In genomic region chr19:6452672-6453310, GRCm38 (mm10) we compare ENCODE assay signal across 10 mouse cellular contexts. TPM values are rescaled to one million over a fixed set of nuclear protein-coding genes. Genes with fewer than 3 reads are reported as not detected.
DNase-seq lines count a peak whose midpoint lies in the region; ATAC-seq and TF ChIP-seq lines count a peak whose summit lies in the region.
"Had no signal": no experiment of that assay in that cellular context is flagged by ENCODE, and none has a peak within 500 bp of the region (broad histone marks: within the 10 kb centered on the region; RNA-seq: fewer than 3 reads in every experiment).

No protein-coding gene starts in this region.

- no peak overlapping the region for H3K4me3 ChIP-seq in forebrain, postnatal 0 days (ENCODE audit: low read depth, low read length)
- no peak overlapping the region for H3K4me3 ChIP-seq in midbrain, embryonic 15.5 days
- H3K4me3 ChIP-seq in limb, embryonic 10.5 days = no peak overlapping the region
- no peak overlapping the region for H3K4me3 ChIP-seq in intestine, embryonic 16.5 days (ENCODE audit: low read length)
- H3K4me3 ChIP-seq: megakaryocyte, embryonic 14.5 days had no signal

- peaks cover 22% of the 10 kb centered on the region for H3K36me3 ChIP-seq in forebrain, postnatal 0 days (ENCODE audit: insufficient read depth)
- peaks cover 15% of the 10 kb centered on the region; the same call in 1 of the 2 replicates for H3K36me3 ChIP-seq in midbrain, embryonic 15.5 days (replicated peaks)
- no peaks in the 10 kb centered on the region for H3K36me3 ChIP-seq in limb, embryonic 10.5 days
- H3K36me3 ChIP-seq in intestine, embryonic 16.5 days (ENCODE audit: control insufficient read depth, insufficient read depth, low read length) = no peaks in the 10 kb centered on the region

- H3K4me2 ChIP-seq in forebrain, postnatal 0 days (ENCODE audit: low read depth) = no peak overlapping the region
- peak overlapping the region; percentile 4 for H3K4me2 ChIP-seq in midbrain, embryonic 15.5 days
- no peak overlapping the region for H3K4me2 ChIP-seq in intestine, embryonic 16.5 days (ENCODE audit: low read depth, low read length)

- no peak overlapping the region for H3K9ac ChIP-seq in forebrain, postnatal 0 days
- peak overlapping the region; percentile 27 for H3K9ac ChIP-seq in midbrain, embryonic 15.5 days
- H3K9ac ChIP-seq in intestine, embryonic 16.5 days (ENCODE audit: low read depth, low read length) = no peak overlapping the region
- H3K9ac ChIP-seq: liver, embryonic 14.5 days had no signal

- 50% methylated on average over 9 of the region's 9 CpGs for WGBS in forebrain, postnatal 0 days
- 26% methylated on average over 9 of the region's 9 CpGs for WGBS in midbrain, embryonic 15.5 days
- WGBS in limb, embryonic 10.5 days = 68% methylated on average over 9 of the region's 9 CpGs
- WGBS in intestine, embryonic 16.5 days = 39% methylated on average over 9 of the region's 9 CpGs

- no peaks in the 10 kb centered on the region for H3K9me3 ChIP-seq in forebrain, postnatal 0 days (ENCODE audit: low read length)
- H3K9me3 ChIP-seq in midbrain, embryonic 15.5 days = no peaks in the 10 kb centered on the region
- no peaks in the 10 kb centered on the region for H3K9me3 ChIP-seq in limb, embryonic 10.5 days (replicated peaks)
- H3K9me3 ChIP-seq in intestine, embryonic 16.5 days (ENCODE audit: control insufficient read depth, low read length) = no peaks in the 10 kb centered on the region
- H3K9me3 ChIP-seq: megakaryocyte, embryonic 14.5 days had no signal

- TF ChIP-seq CTCF in forebrain, postnatal 0 days (IDR thresholded peaks at IDR 0.05; ENCODE audit: low read depth) = no peak

- no peak for ATAC-seq in forebrain, postnatal 0 days
- ATAC-seq in midbrain, embryonic 15.5 days (replicated peaks) = peak; percentile 29
- ATAC-seq in intestine, embryonic 16.5 days = no peak

- DNase-seq in embryo, embryonic 11 days = peak; percentile 35
- DNase-seq in embryo, embryonic 10.5 days (ENCODE audit: low spot score) = no peak
- peak; percentile 83 for DNase-seq in ZHBTc4 (ENCODE audit: low read depth, low spot score)
- DNase-seq in forebrain, postnatal 0 days = no peak
- DNase-seq in limb, embryonic 10.5 days (ENCODE audit: low spot score) = no peak
- no peak for DNase-seq in kidney, postnatal 36 days

- no peaks in the 10 kb centered on the region for H3K27me3 ChIP-seq in forebrain, postnatal 0 days (ENCODE audit: insufficient read depth, low read length)
- no peaks in the 10 kb centered on the region for H3K27me3 ChIP-seq in midbrain, embryonic 15.5 days (replicated peaks)
- H3K27me3 ChIP-seq in limb, embryonic 10.5 days (ENCODE audit: low read depth, poor library complexity, severe bottlenecking) = peaks cover 54% of the 10 kb centered on the region
- H3K27me3 ChIP-seq in intestine, embryonic 16.5 days (replicated peaks; ENCODE audit: control insufficient read depth, insufficient read depth, low read length) = no peaks in the 10 kb centered on the region

- peak overlapping the region; percentile 41 for H3K27ac ChIP-seq in forebrain, postnatal 0 days (ENCODE audit: low read depth, low read length)
- H3K27ac ChIP-seq in midbrain, embryonic 15.5 days = peak overlapping the region; percentile 83
- no peak overlapping the region for H3K27ac ChIP-seq in limb, embryonic 10.5 days
- H3K27ac ChIP-seq in intestine, embryonic 16.5 days (ENCODE audit: low read length) = no peak overlapping the region
- H3K27ac ChIP-seq: liver, embryonic 14.5 days had no signal

- H3K4me1 ChIP-seq in forebrain, postnatal 0 days (ENCODE audit: insufficient read depth) = peaks cover 29% of the 10 kb centered on the region
- peaks cover 69% of the 10 kb centered on the region for H3K4me1 ChIP-seq in midbrain, embryonic 15.5 days
- peaks cover 25% of the 10 kb centered on the region for H3K4me1 ChIP-seq in limb, embryonic 10.5 days
- peaks cover 5% of the 10 kb centered on the region; the same call in 1 of the 2 replicates for H3K4me1 ChIP-seq in intestine, embryonic 16.5 days (ENCODE audit: control insufficient read depth, insufficient read depth, low read length)

RNA-seq across cellular contexts. Expression of gene Nrxn2, which starts 34.3 kb away (rescaled TPM):
- 213 and 256 TPM in 2 replicates for total RNA-seq in forebrain, postnatal 0 days (2014; rRNA removed)
- polyA plus RNA-seq in forebrain, postnatal 0 days (2015; fragmentation: Nextera tagmentation; extraction: Ambion mirVana) = 45.1 and 49.4 TPM in 2 replicates
- 44.6 and 44.9 TPM in 2 replicates for polyA plus RNA-seq in midbrain, embryonic 15.5 days (2015; fragmentation: Nextera tagmentation; extraction: Ambion mirVana)
- polyA plus RNA-seq in limb, embryonic 10.5 days (2016; fragmentation: Nextera tagmentation; extraction: Ambion mirVana) = 0.78 and 1.5 TPM in 2 replicates
- 0.73 and 0.97 TPM in 2 replicates for polyA plus RNA-seq in intestine, embryonic 16.5 days (2015; fragmentation: Nextera tagmentation; extraction: Ambion mirVana)

RNA-seq across cellular contexts. Expression of gene Rasgrp2, which starts 53.7 kb away (rescaled TPM):
- 125 and 170 TPM in 2 replicates for total RNA-seq in forebrain, postnatal 0 days (2014; rRNA removed)
- polyA plus RNA-seq in forebrain, postnatal 0 days (2015; fragmentation: Nextera tagmentation; extraction: Ambion mirVana) = 130 and 150 TPM in 2 replicates
- 73.1 and 93.6 TPM in 2 replicates for polyA plus RNA-seq in midbrain, embryonic 15.5 days (2015; fragmentation: Nextera tagmentation; extraction: Ambion mirVana)
- 14.6 and 16.7 TPM in 2 replicates for polyA plus RNA-seq in limb, embryonic 10.5 days (2016; fragmentation: Nextera tagmentation; extraction: Ambion mirVana)
- polyA plus RNA-seq in intestine, embryonic 16.5 days (2015; fragmentation: Nextera tagmentation; extraction: Ambion mirVana) = 41.8 and 47.0 TPM in 2 replicates

Comparison
In these comparisons a context has a peak if more than half of its experiments do, and no peak if none do; other contexts are left out.
1. DNase-seq: peak in embryo, embryonic 11 days (single experiment) and ZHBTc4 (single experiment); none in embryo, embryonic 10.5 days (single experiment), forebrain, postnatal 0 days (single experiment), limb, embryonic 10.5 days (single experiment) and kidney, postnatal 36 days (0 of 2).
2. H3K27ac ChIP-seq: peak in forebrain, postnatal 0 days (single experiment) and midbrain, embryonic 15.5 days (single experiment); none in limb, embryonic 10.5 days (single experiment) and intestine, embryonic 16.5 days (single experiment).
3. RNA of gene Nrxn2, which starts 34.3 kb away (polyA plus RNA-seq): 45.1 to 49.4 TPM in forebrain, postnatal 0 days and 44.6 to 44.9 TPM in midbrain, embryonic 15.5 days; 0.78 to 1.5 TPM in limb, embryonic 10.5 days and 0.73 to 0.97 TPM in intestine, embryonic 16.5 days; every median in the first group is over 10 times any median in the second.